Mouse (Mus musculus) regulatory T cell (primary cell): ENCODE measurements at regions not wholly inside any gene's neighbourhood (a gene's known extent, or its start where the extent isn't known, plus 50 kb on each side); places are given as distances from the start of the nearest gene placed in this dataset.

Experiments
- in situ Hi-C: fragments of 300-600 bp; cut with MboI, MseI; formaldehyde crosslinking; loops from one replicate; pipeline ENCODE4 v1.15.1; 2025; ENCODE audit warnings: high pct_unique_total_duplicates

- in situ Hi-C loops = no loop called here
Measured at GRCm38 (mm10) chr7:83077035-83077918, 210.1 kb downstream of the Mex3b start.

GRCm38 (mm10) chr7:83077919-83078265 lies 210.8 kb downstream of the Mex3b start:
- in situ Hi-C loops = no loop called here

GRCm38 (mm10) chr7:83078695-83079094 lies 211.6 kb downstream of the Mex3b start:
- in situ Hi-C loops = no loop called here

- in situ Hi-C loops = no loop called here
Measured at GRCm38 (mm10) chr7:83079842-83080241, 212.7 kb downstream of the Mex3b start.

- in situ Hi-C loops = no loop called here
Measured at GRCm38 (mm10) chr7:83084496-83085082, 217.5 kb downstream of the Mex3b start.

GRCm38 (mm10) chr7:83085547-83086158 lies 218.5 kb downstream of the Mex3b start:
- in situ Hi-C loops = no loop called here

- in situ Hi-C loops = no loop called here
Measured at GRCm38 (mm10) chr7:83087408-83087807, 220.3 kb downstream of the Mex3b start.

- in situ Hi-C loops = no loop called here
Measured at GRCm38 (mm10) chr7:83088125-83088524, 221.0 kb downstream of the Mex3b start.

GRCm38 (mm10) chr7:83089330-83089982 lies 222.3 kb downstream of the Mex3b start:
- in situ Hi-C loops = no loop called here

GRCm38 (mm10) chr7:83093923-83094355 lies 226.8 kb downstream of the Mex3b start:
- in situ Hi-C loops = no loop called here

- in situ Hi-C loops = no loop called here
Measured at GRCm38 (mm10) chr7:83094899-83095298, 227.8 kb downstream of the Mex3b start.

- in situ Hi-C loops = no loop called here
Measured at GRCm38 (mm10) chr7:83095593-83095992, 228.5 kb downstream of the Mex3b start.

- in situ Hi-C loops = no loop called here
Measured at GRCm38 (mm10) chr7:83104426-83104825, 237.3 kb downstream of the Mex3b start.

GRCm38 (mm10) chr7:83105672-83106071 lies 238.5 kb downstream of the Mex3b start:
- in situ Hi-C loops = no loop called here

GRCm38 (mm10) chr7:83111217-83111823 lies 244.2 kb downstream of the Mex3b start:
- in situ Hi-C loops = no loop called here

GRCm38 (mm10) chr7:83116487-83116886 lies 249.4 kb downstream of the Mex3b start:
- in situ Hi-C loops = no loop called here

- in situ Hi-C loops = no loop called here
Measured at GRCm38 (mm10) chr7:83117065-83117464, 249.9 kb downstream of the Mex3b start.

- in situ Hi-C loops = no loop called here
Measured at GRCm38 (mm10) chr7:83126196-83126595, 259.1 kb downstream of the Mex3b start.

- in situ Hi-C loops = no loop called here
Measured at GRCm38 (mm10) chr7:83140216-83140615, 273.1 kb downstream of the Mex3b start.

GRCm38 (mm10) chr7:83140658-83141057 lies 273.5 kb downstream of the Mex3b start:
- in situ Hi-C loops = no loop called here

- in situ Hi-C loops = no loop called here
Measured at GRCm38 (mm10) chr7:83144018-83144417, 276.9 kb downstream of the Mex3b start.

GRCm38 (mm10) chr7:83145551-83145950 lies 278.4 kb downstream of the Mex3b start:
- in situ Hi-C loops = no loop called here
